Mouse (Mus musculus) lung, postnatal 0 days (tissue): ENCODE results near the gene Dock9.

Experiments used
- CTCF ChIP-seq: IDR thresholded peaks from 2 replicates; pipeline ENCODE4 v1.5.1; 2016; ENCODE audit warnings: antibody characterized with exemption, mild to moderate bottlenecking
- EP300 ChIP-seq: IDR thresholded peaks from 2 replicates; pipeline ENCODE4 v1.6.1; 2016; ENCODE audit warnings: antibody characterized with exemption, mild to moderate bottlenecking, control low read depth

GRCm38 (mm10) chr14:121724501-121724900 lies 73.1 kb downstream of the Dock9 start:
- TF ChIP-seq EP300 (no peak), CTCF (no peak)
